33 mouse cellular contexts compared by ENCODE assay signal in the genomic region with DNA sequence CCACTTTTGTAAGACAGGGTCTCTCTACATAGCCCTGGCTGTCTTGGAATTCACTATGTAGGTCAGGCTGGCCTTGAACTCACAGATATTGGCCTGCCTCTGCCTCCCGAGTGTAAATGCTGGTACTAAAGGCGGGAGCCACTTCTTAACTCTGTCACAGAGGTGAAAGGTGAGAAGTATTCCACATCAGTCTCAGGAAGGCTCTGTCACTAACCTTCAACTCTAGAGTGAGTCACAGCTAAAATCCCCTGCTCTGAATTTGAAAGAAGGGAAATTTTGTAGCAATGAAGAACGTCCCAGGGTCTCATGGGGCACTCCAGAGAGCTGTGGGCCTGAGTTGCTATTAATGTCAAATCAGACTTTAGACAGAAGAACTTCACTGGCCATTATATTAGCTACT. TPM values are rescaled to one million over a fixed set of nuclear protein-coding genes. Genes with fewer than 3 reads are reported as not detected.
"Had no signal": no experiment of that assay in that cellular context is flagged by ENCODE, and none has a peak within 500 bp of the region (broad histone marks: within the 10 kb centered on the region; RNA-seq: fewer than 3 reads in every experiment).

No protein-coding gene starts in this region.

- DNase-seq: gastrocnemius, adult 2 months; gastrocnemius, postnatal 10 days; gastrocnemius, postnatal 25 days; heart, adult 18-20 months; heart, postnatal 14 days; heart, postnatal 36 days; kidney, adult 11 months; kidney, adult 2 months; kidney, adult 9 months; kidney, postnatal 14 days; kidney, postnatal 36 days; layer of hippocampus, adult 9-11 months; layer of hippocampus, postnatal 36 days; liver; liver, embryonic 13.5 days had no signal

RNA-seq across cellular contexts. Expression of a gene that starts 7.3 kb away (rescaled TPM):
- total RNA-seq: gastrocnemius, adult 2 months; gastrocnemius, postnatal 10 days; gastrocnemius, postnatal 25 days; gastrocnemius, postnatal 4 days; granulocyte monocyte progenitor cell, adult 5-6 weeks; heart, adult 18-20 months; heart, adult 8-10 months; heart, postnatal 14 days; heart, postnatal 36 days; hematopoietic stem cell, adult 5-6 weeks had no signal
- polyA plus RNA-seq: heart, embryonic 10.5 days; heart, embryonic 12.5 days; heart, embryonic 14.5 days; heart, embryonic 16.5 days; hindbrain, embryonic 11.5 days; hindbrain, embryonic 13.5 days; hindbrain, embryonic 15.5 days; intestine, embryonic 14.5 days; kidney, adult 2 months; kidney, embryonic 15.5 days; kidney, postnatal 0 days; large intestine, adult 2 months; limb, embryonic 10.5 days; limb, embryonic 12.5 days; liver, embryonic 11.5 days; liver, embryonic 13.5 days had no signal
